Mouse (Mus musculus) kidney, postnatal 0 days (tissue): Measurements from ENCODE around the gene Trim47. TPM values are rescaled to one million over a fixed set of nuclear protein-coding genes. Genes with fewer than 3 reads are reported as not detected.
A peak's percentile ranks its signal among the peaks of the same experiment; 100 is the strongest.

Experiments used
- ATAC-seq: fragments of 200-750 bp; cut with Nextera tagmentation; replicated peaks from 2 replicates; pipeline ENCODE4 v1.8.0; 2017; ENCODE audit warnings: low read depth, moderate number of reproducible peaks, moderate TSS enrichment, moderate library complexity; ENCODE audit not compliant: low FRiP score
- DNase-seq: peaks from one replicate; pipeline ENCODE4 v3.0.0-alpha.2; 2016; ENCODE audit warnings: low spot score
- H3K27ac ChIP-seq: fragments of 300-500 bp; sonication (generic); 2 replicates; pipeline ENCODE4 v1.5.1; 2014; ENCODE audit warnings: mild to moderate bottlenecking
- H3K27me3 ChIP-seq: fragments of 300-500 bp; sonication (generic); 2 replicates; pipeline ENCODE4 v1.6.1; 2014; ENCODE audit warnings: low read length, mixed read lengths; ENCODE audit not compliant: insufficient read depth
- H3K36me3 ChIP-seq: fragments of 300-500 bp; sonication (generic); 2 replicates; pipeline ENCODE4 v1.6.1; 2014; ENCODE audit warnings: low read length, mixed read lengths; ENCODE audit not compliant: insufficient read depth
- H3K4me1 ChIP-seq: fragments of 300-500 bp; sonication (generic); replicated peaks from 2 replicates; pipeline ENCODE4 v1.6.1; 2014; ENCODE audit warnings: antibody characterized with exemption, low read length, mixed read lengths; ENCODE audit not compliant: insufficient read depth
- H3K4me2 ChIP-seq: fragments of 300-500 bp; sonication (generic); 2 replicates; pipeline ENCODE4 v1.6.1; 2014; ENCODE audit warnings: mild to moderate bottlenecking, low read length, moderate library complexity, mixed read lengths
- H3K4me3 ChIP-seq: fragments of 300-500 bp; sonication (generic); replicated peaks from 2 replicates; pipeline ENCODE4 v1.5.1; 2014; ENCODE audit warnings: low read depth, low read length
- H3K9ac ChIP-seq: fragments of 300-500 bp; sonication (generic); 2 replicates; pipeline ENCODE4 v1.6.1; 2014; ENCODE audit warnings: low read depth, low read length
- H3K9me3 ChIP-seq: fragments of 300-500 bp; sonication (generic); replicated peaks from 2 replicates; pipeline ENCODE4 v1.6.1; 2016; ENCODE audit warnings: low read length, inconsistent platforms, mixed read lengths
- CTCF ChIP-seq: IDR thresholded peaks from 2 replicates; pipeline ENCODE4 v1.5.1; 2016; ENCODE audit warnings: antibody characterized with exemption, low read depth, mild to moderate bottlenecking, moderate library complexity
- WGBS: fragments of 180-500 bp; shearing (Covaris S2); extraction: QIAGEN DNeasy Blood & Tissue Kit; methylation state at CpG from one replicate; pipeline ENCODE4 v1.1.7; 2014; 5-methylcytosine and 5-hydroxymethylcytosine counted together
- polyA plus RNA-seq: library from polyadenylated mRNA; unstranded; fragments of >200 nt; fragmentation: Nextera tagmentation; extraction: Ambion mirVana; gene quantifications from 2 replicates; pipeline ENCODE4 v1.2.1, GENCODE M21; 2015

Gene Trim47
- polyA plus RNA-seq, 1 experiment from 2014 or later: 40.8 TPM

DNA sequence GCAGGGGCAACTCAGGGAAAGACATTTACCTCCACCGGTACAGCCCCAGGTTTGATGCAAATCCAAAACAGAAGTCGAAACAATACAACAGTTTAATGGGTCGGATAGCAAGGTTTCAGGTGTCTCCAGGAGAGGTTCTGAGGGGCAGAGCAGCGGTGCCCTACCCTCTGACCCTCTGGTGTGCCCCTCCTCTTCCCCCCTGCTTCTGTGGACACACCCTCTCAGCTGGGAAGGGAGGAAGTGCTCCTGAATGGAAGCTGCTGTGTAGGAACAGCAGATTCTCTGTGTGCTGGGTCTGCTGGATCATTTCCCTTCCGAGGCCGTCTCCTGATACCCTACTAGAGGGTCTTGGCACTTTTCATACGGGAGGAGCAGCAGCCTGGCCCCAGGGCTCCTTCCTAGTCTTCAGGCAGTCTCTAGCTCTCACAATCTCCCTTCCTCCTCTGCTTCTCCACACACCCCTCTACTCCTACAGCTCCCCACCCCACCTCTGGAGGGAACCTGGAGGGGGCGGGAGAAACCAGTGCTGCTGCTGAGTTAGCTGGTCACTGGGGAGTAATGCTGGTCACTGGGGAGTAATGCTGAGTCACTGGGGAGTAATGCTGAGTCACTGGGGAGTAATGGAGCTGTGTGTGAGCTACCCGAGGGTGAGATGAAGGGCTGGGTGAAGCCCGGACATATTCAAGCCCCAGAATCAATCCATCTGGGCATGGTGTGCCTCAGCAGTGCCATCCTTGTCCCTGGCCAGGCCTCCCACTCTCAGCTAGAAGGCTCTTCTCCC is 15.4 kb upstream of the Trim47 start:
- TF ChIP-seq CTCF: no peak
- ATAC-seq (no peak), DNase-seq (no peak)
- 61% methylated on average over 10 of the region's 10 CpGs for WGBS
- Histone ChIP-seq H3K27me3 (no peaks in the 10 kb centered on the region), H3K9me3 (no peaks in the 10 kb centered on the region), H3K4me3 (no peak overlapping the region), H3K27ac (no peak overlapping the region), H3K9ac (no peak overlapping the region), H3K4me1 (0 out of 2 replicates have a peak, but pooled peaks cover 3% of the 10 kb centered on the region), H3K36me3 (peaks cover 27% of the 10 kb centered on the region), H3K4me2 (no peak overlapping the region)

- WGBS: under 1% methylated on average over 60 of the region's 60 CpGs
- Histone ChIP-seq H3K36me3 (0 out of 2 replicates have a peak, but pooled peaks cover 18% of the 10 kb centered on the region), H3K27ac (peak within 1 kb of the TSS; percentile 38)
Observed at GRCm38 (mm10) chr11:116138468-116139138, 11.6 kb upstream of the Trim47 start, which contains the start of gene Mrpl38. Mrpl38 (minus strand) TSS chr11:116138868.

DNA sequence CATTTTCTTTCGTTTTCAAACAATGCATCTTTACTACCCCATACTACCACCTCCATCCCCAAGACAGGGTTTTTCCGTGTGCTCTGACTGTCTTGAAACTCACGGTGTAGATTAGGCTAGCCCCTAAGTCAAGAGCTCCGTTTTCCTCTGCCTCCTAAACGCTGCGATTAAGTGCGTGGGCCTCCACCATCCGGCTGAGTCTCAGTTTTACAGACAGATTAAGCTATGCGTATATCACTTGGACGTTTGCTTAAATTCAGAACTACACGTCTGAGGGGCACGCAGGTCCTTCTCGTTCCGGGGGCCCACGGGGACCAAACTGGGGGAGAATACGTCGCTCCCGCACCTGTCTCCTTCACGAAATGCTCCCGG is 11.1 kb upstream of the Trim47 start:
- DNase-seq: no peak
- TF ChIP-seq CTCF: no peak
- Histone ChIP-seq H3K9ac (peak overlapping the region; percentile 73), H3K4me2 (peak overlapping the region; percentile 92), H3K4me3 (peak overlapping the region; percentile 74), H3K27me3 (no peaks in the 10 kb centered on the region), H3K4me1 (0 out of 2 replicates have a peak, but pooled peaks cover 3% of the 10 kb centered on the region), H3K27ac (peak overlapping the region; percentile 38), H3K9me3 (no peaks in the 10 kb centered on the region), H3K36me3 (0 out of 2 replicates have a peak, but pooled peaks cover 12% of the 10 kb centered on the region)
- WGBS: 1% methylated on average over 20 of the region's 20 CpGs
- ATAC-seq: no peak

More at GRCm38 (mm10) chr11:116138468-116139138, 11.6 kb upstream of the Trim47 start, which contains the start of gene Mrpl38:
- H3K4me1 ChIP-seq: 0 out of 2 replicates have a peak, but pooled peaks cover 3% of the 10 kb centered on the region
- no peaks in the 10 kb centered on the region for H3K9me3 ChIP-seq
- H3K4me2 ChIP-seq: peak within 1 kb of the TSS; percentile 92
- peak; percentile 89 for TF ChIP-seq CTCF
- H3K9ac ChIP-seq: peak within 1 kb of the TSS; percentile 73
- H3K27me3 ChIP-seq: no peaks in the 10 kb centered on the region
- ATAC-seq (peak; percentile 96), DNase-seq (peak; percentile 99)
- H3K4me3 ChIP-seq: peak within 1 kb of the TSS; percentile 74

GRCm38 (mm10) chr11:116134171-116134570 is 7.2 kb upstream of the Trim47 start:
- 79% methylated on average over 10 of the region's 10 CpGs for WGBS
- 0 out of 2 replicates have a peak, but pooled peaks cover 8% of the 10 kb centered on the region for H3K36me3 ChIP-seq
- TF ChIP-seq CTCF: no peak
- H3K9ac ChIP-seq: no peak overlapping the region
- H3K27me3 ChIP-seq: no peaks in the 10 kb centered on the region
- no peaks in the 10 kb centered on the region for H3K9me3 ChIP-seq
- H3K4me1 ChIP-seq: peaks cover 8% of the 10 kb centered on the region
- H3K27ac ChIP-seq: no peak overlapping the region
- H3K4me3 ChIP-seq: no peak overlapping the region
- DNase-seq: no peak
- no peak for ATAC-seq
- H3K4me2 ChIP-seq: no peak overlapping the region

DNA sequence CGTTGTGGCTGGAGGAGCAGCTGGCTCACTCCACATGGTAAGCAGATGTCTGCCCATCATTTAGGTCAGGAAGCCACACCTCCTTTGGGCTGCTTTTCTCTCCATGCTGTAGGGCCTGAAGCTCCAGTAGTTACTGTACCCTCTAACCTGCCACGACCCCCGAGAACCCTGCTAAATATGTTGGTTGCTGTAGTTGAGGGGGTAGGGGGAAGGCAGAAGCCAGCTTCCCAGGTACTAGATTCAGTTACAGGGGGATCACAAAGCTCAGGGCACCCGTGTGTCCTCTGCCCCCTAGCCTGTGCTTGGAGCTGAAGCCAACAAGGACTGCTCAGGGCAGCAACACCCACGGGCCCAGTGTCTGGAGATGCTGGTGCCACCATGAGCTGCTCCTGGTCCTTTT is 6.5 kb upstream of the Trim47 start:
- H3K4me2 ChIP-seq: no peak overlapping the region
- H3K9ac ChIP-seq: no peak overlapping the region
- no peak for TF ChIP-seq CTCF
- DNase-seq (no peak), ATAC-seq (no peak)
- 0 out of 2 replicates have a peak, but pooled peaks cover 8% of the 10 kb centered on the region for H3K36me3 ChIP-seq
- no peak overlapping the region for H3K4me3 ChIP-seq
- 69% methylated on average over 5 of the region's 5 CpGs for WGBS
- no peak overlapping the region for H3K27ac ChIP-seq
- H3K9me3 ChIP-seq: no peaks in the 10 kb centered on the region
- no peaks in the 10 kb centered on the region for H3K27me3 ChIP-seq
- H3K4me1 ChIP-seq: peaks cover 8% of the 10 kb centered on the region
